In genomic region chr17:12416250-12416895, GRCm38 (mm10) we compare ENCODE assay signal across 8 mouse cellular contexts. TPM values are rescaled to one million over a fixed set of nuclear protein-coding genes. Genes with fewer than 3 reads are reported as not detected.
DNase-seq lines count a peak whose midpoint lies in the region; ATAC-seq lines count a peak whose summit lies in the region.

No protein-coding gene starts in this region.

- no peaks in the 10 kb centered on the region for H3K9me3 ChIP-seq in heart, embryonic 12.5 days (replicated peaks)
- H3K9me3 ChIP-seq in limb, embryonic 13.5 days: no peaks in the 10 kb centered on the region

- no peaks in the 10 kb centered on the region for H3K27me3 ChIP-seq in heart, embryonic 12.5 days (replicated peaks)
- H3K27me3 ChIP-seq in limb, embryonic 13.5 days: no peaks in the 10 kb centered on the region

- no peak for ATAC-seq in heart, embryonic 12.5 days (ENCODE audit: insufficient number of reproducible peaks, low FRiP score)
- ATAC-seq in limb, embryonic 13.5 days (ENCODE audit: low FRiP score, low read depth): peak; percentile 41; the same call in 1 of the 2 replicates

- peaks cover 27% of the 10 kb centered on the region for H3K4me1 ChIP-seq in heart, embryonic 12.5 days (replicated peaks)
- peaks cover 34% of the 10 kb centered on the region for H3K4me1 ChIP-seq in limb, embryonic 13.5 days

- H3K9ac ChIP-seq in heart, embryonic 12.5 days: no peak overlapping the region
- H3K9ac ChIP-seq in limb, embryonic 13.5 days: no peak overlapping the region

- H3K36me3 ChIP-seq in heart, embryonic 12.5 days: no peaks in the 10 kb centered on the region
- no peaks in the 10 kb centered on the region for H3K36me3 ChIP-seq in limb, embryonic 13.5 days

- H3K4me2 ChIP-seq in heart, embryonic 12.5 days: no peak overlapping the region
- no peak overlapping the region for H3K4me2 ChIP-seq in limb, embryonic 13.5 days (replicated peaks)

- DNase-seq in heart, adult 11 months: peak; percentile 96
- DNase-seq in embryo, embryonic 11.5 days (ENCODE audit: low read depth, low spot score): peak; percentile 57
- peak; percentile 61 to 79 for DNase-seq in gastrocnemius, postnatal 4 days (ENCODE audit: low spot score in 2 of 2)
- DNase-seq in kidney, adult 9 months: peak; percentile 82
- DNase-seq in monocyte, adult 2 months (ENCODE audit: low read depth in 1 of 2, low spot score in 2 of 2): peak; percentile 1 to 37
- DNase-seq in spleen, postnatal 36 days (ENCODE audit: low spot score in 2 of 2): peak; percentile 39 to 43

- no peak overlapping the region for H3K27ac ChIP-seq in heart, embryonic 12.5 days (ENCODE audit: poor library complexity, severe bottlenecking)
- no peak overlapping the region for H3K27ac ChIP-seq in limb, embryonic 13.5 days

- WGBS in heart, embryonic 12.5 days: 45% methylated on average over 6 of the region's 6 CpGs
- WGBS in limb, embryonic 13.5 days: 34% methylated on average over 6 of the region's 6 CpGs

- H3K4me3 ChIP-seq in heart, embryonic 12.5 days: no peak overlapping the region
- H3K4me3 ChIP-seq in limb, embryonic 13.5 days: no peak overlapping the region

RNA-seq across cellular contexts. Expression of gene Plg, which starts 38.0 kb away (rescaled TPM):
- polyA plus RNA-seq in heart, embryonic 12.5 days (2016; fragmentation: Nextera tagmentation; extraction: Ambion mirVana): 0.28 and 2.2 TPM in 2 replicates
- total RNA-seq in gastrocnemius, postnatal 4 days (2021): 1 to 10 TPM in 1 of 2 experiments, under 1 TPM in 1; 0.52 to 4.1 TPM
- polyA plus RNA-seq in limb, embryonic 13.5 days (2015; fragmentation: Nextera tagmentation; extraction: Ambion mirVana): 0.08 and 0.43 TPM in 2 replicates

Comparison
In these comparisons a context has a peak if more than half of its experiments do, and no peak if none do; other contexts are left out.
1. DNase-seq: peak in every context shown above with its lines; median percentile 96 in heart, adult 11 months; 82 in kidney, adult 9 months; 70 in gastrocnemius, postnatal 4 days; 57 in embryo, embryonic 11.5 days; 41 in spleen, postnatal 36 days; 19 in monocyte, adult 2 months.